Mouse (Mus musculus) ES-E14 (cell line): ENCODE measurements around the gene St8sia6. TPM values are rescaled to one million over a fixed set of nuclear protein-coding genes. Genes with fewer than 3 reads are reported as not detected.
A peak's percentile ranks its signal among the peaks of the same experiment; 100 is the strongest.

Experiments
- DNase-seq: peaks from one replicate; pipeline ENCODE4 v3.0.0-alpha.2; 2013; ENCODE audit warnings: low read depth, low spot score
- H3K27ac ChIP-seq: 2 replicates; pipeline ENCODE4 v1.5.1; 2012; ENCODE audit warnings: low read depth, mild to moderate bottlenecking, low read length, moderate library complexity, mixed read lengths; ENCODE audit not compliant: poor library complexity, insufficient read depth, severe bottlenecking
- H3K36me3 ChIP-seq: 2 replicates; pipeline ENCODE4 v1.6.1; 2012; ENCODE audit warnings: mild to moderate bottlenecking, low read length, moderate library complexity, mixed read lengths; ENCODE audit not compliant: control insufficient read depth, poor library complexity, insufficient read depth, severe bottlenecking
- H3K4me1 ChIP-seq, 2 experiments: fragments of 150-350 bp in 1 of 2; sonication (generic) in 1 of 2; 2 replicates each; pipeline ENCODE4 v1.6.1; 2012; ENCODE audit warnings: low read length in 2 of 2, mild to moderate bottlenecking in 1 of 2, mixed read lengths in 1 of 2; ENCODE audit not compliant: control insufficient read depth in 2 of 2, insufficient read depth in 2 of 2, poor library complexity in 1 of 2
- H3K4me3 ChIP-seq, 2 experiments: fragments of 150-350 bp in 1 of 2; sonication (generic) in 1 of 2; 2 replicates each; pipeline ENCODE4 v1.5.1; 2012; ENCODE audit warnings: low read length in 2 of 2, low read depth in 1 of 2, mild to moderate bottlenecking in 1 of 2, mixed read lengths in 1 of 2; ENCODE audit not compliant: insufficient read depth in 1 of 2, poor library complexity in 1 of 2, severe bottlenecking in 1 of 2
- H3K9ac ChIP-seq: 2 replicates; pipeline ENCODE4 v1.6.1; 2012; ENCODE audit warnings: low read depth, mild to moderate bottlenecking, low read length, mixed read lengths; ENCODE audit not compliant: poor library complexity, insufficient read depth, severe bottlenecking
- H3K9me3 ChIP-seq: fragments of 150-350 bp; sonication (generic); 2 replicates; pipeline ENCODE4 v1.6.1; 2012; ENCODE audit warnings: low read depth, mild to moderate bottlenecking, low read length; ENCODE audit not compliant: control insufficient read depth, insufficient read depth
- CHD2 ChIP-seq: IDR thresholded peaks from 2 replicates; pipeline ENCODE4 v1.6.1; 2014; ENCODE audit warnings: mild to moderate bottlenecking, low read depth, low read length, inconsistent platforms
- HCFC1 ChIP-seq: IDR thresholded peaks from 2 replicates; pipeline ENCODE4 v1.6.1; 2012; ENCODE audit warnings: low read length, inconsistent platforms, borderline replicate concordance; ENCODE audit not compliant: insufficient read depth
- MAFK ChIP-seq: IDR thresholded peaks from 2 replicates; pipeline ENCODE4 v1.6.1; 2014; ENCODE audit warnings: mild to moderate bottlenecking, low read depth, low read length, inconsistent platforms; ENCODE audit not compliant: insufficient read depth
- ZC3H11A ChIP-seq: IDR thresholded peaks from 2 replicates; pipeline ENCODE4 v1.6.1; 2012; ENCODE audit warnings: low read depth, mild to moderate bottlenecking, inconsistent platforms, low read length, borderline replicate concordance
- ZNF384 ChIP-seq: IDR thresholded peaks from 2 replicates; pipeline ENCODE4 v1.6.1; 2012; ENCODE audit warnings: low read depth, low read length, inconsistent platforms
- in situ Hi-C, 2 experiments: fragments of 600-800 bp; cut with MboI; formaldehyde crosslinking; loops; one replicate each; pipeline ENCODE4 v1.15.1; 2025; ENCODE audit warnings: low sequenced_read_pairs in 2 of 2, inconsistent platforms in 1 of 2; ENCODE audit not compliant: unreplicated experiment in 2 of 2
- total RNA-seq: library from RNA; depleted of rRNA; stranded (reverse); fragments of 300-350 nt; gene quantifications from 2 replicates; pipeline ENCODE4 v1.2.3, GENCODE M21; 2012

The St8sia6 gene
- total RNA-seq, 1 experiment: 2.1 TPM

GRCm38 (mm10) chr2:13750089-13750488 lies 43.8 kb downstream of the St8sia6 start:
- Histone ChIP-seq H3K36me3 (no peaks in the 10 kb centered on the region), H3K27ac (no peak overlapping the region), H3K9ac (no peak overlapping the region), H3K9me3 (no peaks in the 10 kb centered on the region), H3K4me3 (no peak overlapping the region), H3K4me1 (no peaks in the 10 kb centered on the region)
- no peak for DNase-seq
- TF ChIP-seq MAFK (no peak), CHD2 (no peak), HCFC1 (no peak), ZC3H11A (no peak), ZNF384 (no peak)
- in situ Hi-C loops: no loop called here

- H3K4me1 ChIP-seq: no peaks in the 10 kb centered on the region
- H3K36me3 ChIP-seq: no peaks in the 10 kb centered on the region
- in situ Hi-C loops: no loop called here
- H3K9me3 ChIP-seq: no peaks in the 10 kb centered on the region
- no peak overlapping the region for H3K27ac ChIP-seq
- no peak overlapping the region for H3K4me3 ChIP-seq
- no peak for TF ChIP-seq CHD2
- peak; percentile 67 for TF ChIP-seq MAFK
- no peak for TF ChIP-seq ZC3H11A
- DNase-seq: no peak
- no peak overlapping the region for H3K9ac ChIP-seq
Measured at GRCm38 (mm10) chr2:13749176-13749575, 44.7 kb downstream of the St8sia6 start.

GRCm38 (mm10) chr2:13747576-13747975 lies 46.3 kb downstream of the St8sia6 start:
- TF ChIP-seq CHD2 (no peak), ZC3H11A (no peak)
- DNase-seq: no peak
- in situ Hi-C loops: no loop called here
- Histone ChIP-seq H3K4me1 (no peaks in the 10 kb centered on the region), H3K27ac (no peak overlapping the region), H3K4me3 (no peak overlapping the region), H3K9me3 (no peaks in the 10 kb centered on the region), H3K36me3 (no peaks in the 10 kb centered on the region), H3K9ac (no peak overlapping the region)

- Histone ChIP-seq H3K4me1 (no peaks in the 10 kb centered on the region), H3K9me3 (no peaks in the 10 kb centered on the region), H3K36me3 (no peaks in the 10 kb centered on the region), H3K4me3 (no peak overlapping the region), H3K27ac (no peak overlapping the region), H3K9ac (no peak overlapping the region)
- TF ChIP-seq ZC3H11A (no peak), CHD2 (no peak), MAFK (no peak), HCFC1 (no peak), ZNF384 (no peak)
- no peak for DNase-seq
- in situ Hi-C loops: no loop called here
Measured at GRCm38 (mm10) chr2:13746023-13746422, 47.8 kb downstream of the St8sia6 start.

GRCm38 (mm10) chr2:13738704-13739103 lies 55.2 kb downstream of the St8sia6 start:
- DNase-seq: peak; percentile 15
- in situ Hi-C loops: no loop called here
- Histone ChIP-seq H3K36me3 (no peaks in the 10 kb centered on the region), H3K4me3 (no peak overlapping the region), H3K4me1 (no peaks in the 10 kb centered on the region), H3K27ac (no peak overlapping the region), H3K9me3 (no peaks in the 10 kb centered on the region), H3K9ac (no peak overlapping the region)
- TF ChIP-seq MAFK: no peak
- no peak for TF ChIP-seq HCFC1
- TF ChIP-seq ZC3H11A: no peak
- no peak for TF ChIP-seq ZNF384
